Mouse (Mus musculus) MEL (cell line): ENCODE measurements around the gene Lmntd2. TPM values are rescaled to one million over a fixed set of nuclear protein-coding genes. Genes with fewer than 3 reads are reported as not detected.

Source experiments
- DNase-seq: peaks from one replicate; pipeline ENCODE4 v3.0.0; 2011; ENCODE audit warnings: low read depth, low spot score
- H3K27ac ChIP-seq: 2 replicates; pipeline ENCODE4 v1.5.1; 2012; ENCODE audit warnings: low read depth, mild to moderate bottlenecking, control low read depth, low read length, moderate library complexity; ENCODE audit not compliant: control insufficient read depth
- H3K27me3 ChIP-seq, 2 experiments: fragments of 150-350 bp in 1 of 2; sonication (generic) in 1 of 2; 2 replicates each; pipeline ENCODE4 v1.6.1; 2012; ENCODE audit warnings: low read length in 2 of 2, mild to moderate bottlenecking in 2 of 2, improper control_type of control experiment in 1 of 2, moderate library complexity in 1 of 2; ENCODE audit not compliant: insufficient read depth in 2 of 2, control insufficient read depth in 1 of 2
- H3K36me3 ChIP-seq, 2 experiments: 2 replicates each; pipeline ENCODE4 v1.6.1; 2012 to 2014; ENCODE audit warnings: low read length in 2 of 2, improper control_type of control experiment in 1 of 2, inconsistent platforms in 1 of 2, mild to moderate bottlenecking in 1 of 2; ENCODE audit not compliant: insufficient read depth in 2 of 2, control insufficient read depth in 1 of 2
- H3K4me1 ChIP-seq, 2 experiments: fragments of 150-350 bp in 1 of 2; sonication (generic) in 1 of 2; 2 replicates each; pipeline ENCODE4 v1.6.1; 2012; ENCODE audit warnings: low read length in 2 of 2, improper control_type of control experiment in 1 of 2, mild to moderate bottlenecking in 1 of 2; ENCODE audit not compliant: insufficient read depth in 2 of 2, control insufficient read depth in 1 of 2
- H3K4me3 ChIP-seq, 2 experiments: fragments of 150-350 bp in 1 of 2; sonication (generic) in 1 of 2; 2 replicates each; pipeline ENCODE4 v1.5.1; 2012; ENCODE audit warnings: low read depth in 2 of 2, low read length in 2 of 2, mild to moderate bottlenecking in 2 of 2, moderate library complexity in 2 of 2, control low read depth in 1 of 2, improper control_type of control experiment in 1 of 2; ENCODE audit not compliant: control insufficient read depth in 1 of 2, insufficient read depth in 1 of 2
- H3K79me2 ChIP-seq: 2 replicates; pipeline ENCODE4 v1.6.1; 2012; ENCODE audit warnings: mild to moderate bottlenecking, low read length, moderate library complexity; ENCODE audit not compliant: control insufficient read depth, poor library complexity, insufficient read depth
- H3K9ac ChIP-seq: 2 replicates; pipeline ENCODE4 v1.6.1; 2012; ENCODE audit warnings: low read depth, mild to moderate bottlenecking, control low read depth, low read length, moderate library complexity; ENCODE audit not compliant: control insufficient read depth, poor library complexity, severe bottlenecking
- H3K9me3 ChIP-seq: fragments of 150-350 bp; sonication (generic); replicated peaks from 2 replicates; pipeline ENCODE4 v1.6.1; 2012; ENCODE audit warnings: mild to moderate bottlenecking, low read length, improper control_type of control experiment, moderate library complexity; ENCODE audit not compliant: insufficient read depth
- BHLHE40 ChIP-seq: IDR thresholded peaks from 2 replicates; pipeline ENCODE4 v1.6.1; 2012; ENCODE audit warnings: low read depth, mild to moderate bottlenecking, inconsistent platforms, low read length, improper control_type of control experiment, borderline replicate concordance
- CHD1 ChIP-seq: IDR thresholded peaks from 2 replicates; pipeline ENCODE4 v1.6.1; 2012; ENCODE audit warnings: low read depth, mild to moderate bottlenecking, inconsistent platforms, low read length, improper control_type of control experiment
- CHD2 ChIP-seq: IDR thresholded peaks from 2 replicates; pipeline ENCODE4 v1.6.1; 2011; ENCODE audit warnings: low read length, improper control_type of control experiment
- CTCF ChIP-seq, 3 experiments: IDR thresholded peaks in 2 of 3; conservative IDR thresholded peaks in 1 of 3; 2 replicates each; pipeline ENCODE4 v1.5.1; 2011 to 2012; ENCODE audit warnings: low read length in 3 of 3, low read depth in 2 of 3, mild to moderate bottlenecking in 2 of 3, improper control_type of control experiment in 1 of 3, inconsistent platforms in 1 of 3, mixed read lengths in 1 of 3, moderate library complexity in 1 of 3; ENCODE audit not compliant: control insufficient read depth in 1 of 3, insufficient read depth in 1 of 3, poor library complexity in 1 of 3, severe bottlenecking in 1 of 3
- E2F4 ChIP-seq: IDR thresholded peaks from 2 replicates; pipeline ENCODE4 v1.6.1; 2011; ENCODE audit warnings: low read depth, low read length, improper control_type of control experiment, borderline replicate concordance
- ELF1 ChIP-seq: IDR thresholded peaks from 2 replicates; pipeline ENCODE4 v1.6.1; 2014; ENCODE audit warnings: low read depth, mild to moderate bottlenecking, inconsistent platforms, low read length, improper control_type of control experiment, moderate library complexity
- EP300 ChIP-seq, 2 experiments: IDR thresholded peaks; 2 replicates each; pipeline ENCODE4 v1.6.1; 2011; ENCODE audit warnings: improper control_type of control experiment in 2 of 2, low read length in 2 of 2, low read depth in 1 of 2, mild to moderate bottlenecking in 1 of 2
- HCFC1 ChIP-seq: IDR thresholded peaks from 2 replicates; pipeline ENCODE4 v1.6.1; 2012; ENCODE audit warnings: low read depth, mild to moderate bottlenecking, inconsistent platforms, low read length, improper control_type of control experiment, moderate library complexity
- KAT2A ChIP-seq: conservative IDR thresholded peaks from 2 replicates; pipeline ENCODE4 v1.6.1; 2012; ENCODE audit warnings: low read depth, low read length, improper control_type of control experiment, inconsistent platforms
- MAFK ChIP-seq: IDR thresholded peaks from 2 replicates; pipeline ENCODE4 v1.6.1; 2011; ENCODE audit warnings: low read depth, mild to moderate bottlenecking, low read length, improper control_type of control experiment, borderline replicate concordance
- MAX ChIP-seq: IDR thresholded peaks from 2 replicates; pipeline ENCODE4 v1.6.1; 2011; ENCODE audit warnings: low read length, improper control_type of control experiment
- MAZ ChIP-seq: IDR thresholded peaks from 2 replicates; pipeline ENCODE4 v1.6.1; 2012; ENCODE audit warnings: low read depth, mild to moderate bottlenecking, inconsistent platforms, low read length, improper control_type of control experiment
- MXI1 ChIP-seq: IDR thresholded peaks from 2 replicates; pipeline ENCODE4 v1.6.1; 2011; ENCODE audit warnings: mild to moderate bottlenecking, low read depth, low read length, improper control_type of control experiment
- MYB ChIP-seq: IDR thresholded peaks from 2 replicates; pipeline ENCODE4 v1.6.1; 2011; ENCODE audit warnings: mild to moderate bottlenecking, low read depth, low read length, improper control_type of control experiment
- MYC ChIP-seq: IDR thresholded peaks from 2 replicates; pipeline ENCODE4 v1.6.1; 2011; ENCODE audit warnings: low read depth, mild to moderate bottlenecking, low read length, improper control_type of control experiment, moderate library complexity
- NELFE ChIP-seq: IDR thresholded peaks from 2 replicates; pipeline ENCODE4 v1.6.1; 2011; ENCODE audit warnings: low read depth, low read length, improper control_type of control experiment
- NRF1 ChIP-seq: IDR thresholded peaks from 2 replicates; pipeline ENCODE4 v1.6.1; 2014; ENCODE audit warnings: low read depth, mild to moderate bottlenecking, inconsistent platforms, low read length, improper control_type of control experiment, moderate library complexity; ENCODE audit not compliant: poor library complexity, insufficient read depth, severe bottlenecking
- POLR2A ChIP-seq, 2 experiments: IDR thresholded peaks; 2 replicates each; pipeline ENCODE4 v1.6.1; 2011 to 2012; ENCODE audit warnings: low read length in 2 of 2, mild to moderate bottlenecking in 2 of 2, control low read depth in 1 of 2, improper control_type of control experiment in 1 of 2, low read depth in 1 of 2, moderate library complexity in 1 of 2; ENCODE audit not compliant: control insufficient read depth in 1 of 2, insufficient read depth in 1 of 2, poor library complexity in 1 of 2
- POLR2AphosphoS2 ChIP-seq: IDR thresholded peaks from 2 replicates; pipeline ENCODE4 v1.6.1; 2011; ENCODE audit warnings: low read length, improper control_type of control experiment
- RAD21 ChIP-seq: IDR thresholded peaks from 2 replicates; pipeline ENCODE4 v1.6.1; 2011; ENCODE audit warnings: mild to moderate bottlenecking, low read depth, low read length, improper control_type of control experiment
- SIN3A ChIP-seq: IDR thresholded peaks from 2 replicates; pipeline ENCODE4 v1.6.1; 2012; ENCODE audit warnings: low read length, improper control_type of control experiment, inconsistent platforms
- SMC3 ChIP-seq: IDR thresholded peaks from 2 replicates; pipeline ENCODE4 v1.6.1; 2011; ENCODE audit warnings: low read depth, low read length, improper control_type of control experiment
- TAL1 ChIP-seq: IDR thresholded peaks from 2 replicates; pipeline ENCODE4 v1.6.1; 2012; ENCODE audit warnings: mild to moderate bottlenecking, inconsistent platforms, low read length, moderate library complexity, mixed read lengths
- TBP ChIP-seq: IDR thresholded peaks from 2 replicates; pipeline ENCODE4 v1.8.0; 2011; ENCODE audit warnings: low read depth, low read length, improper control_type of control experiment
- TCF12 ChIP-seq: IDR thresholded peaks from 2 replicates; pipeline ENCODE4 v1.6.1; 2014; ENCODE audit warnings: low read depth, mild to moderate bottlenecking, inconsistent platforms, low read length, improper control_type of control experiment, moderate library complexity
- ZC3H11A ChIP-seq: IDR thresholded peaks from 2 replicates; pipeline ENCODE4 v1.6.1; 2012; ENCODE audit warnings: low read depth, mild to moderate bottlenecking, inconsistent platforms, low read length, improper control_type of control experiment
- polyA plus RNA-seq, 2 experiments: library from polyadenylated mRNA; stranded (reverse) in 1 of 2; unstranded in 1 of 2; fragments of >175 nt in 1 of 2; fragments of >200 nt in 1 of 2; gene quantifications; 2 replicates each; pipeline versions ENCODE4 v1.2.1 to v1.2.4; 2012; ENCODE audit warnings: low replicate concordance in 2 of 2, low read depth in 1 of 2; ENCODE audit not compliant: insufficient read length in 2 of 2, insufficient read depth in 1 of 2, missing spikeins in 1 of 2
- total RNA-seq: library from RNA; depleted of rRNA; stranded (reverse); fragments of 300-350 nt; gene quantifications from 2 replicates; pipeline ENCODE4 v1.2.3, GENCODE M21; 2012

Lmntd2 gene
- total and polyA plus RNA-seq, 3 experiments: 0.43 TPM; not detected in 2

GRCm38 (mm10) chr7:141229702-141230101 lies 15.8 kb upstream of the Lmntd2 start:
- Histone ChIP-seq H3K27ac (no peak overlapping the region), H3K79me2 (peaks cover 36% of the 10 kb centered on the region), H3K27me3 (no peaks in the 10 kb centered on the region), H3K9me3 (no peaks in the 10 kb centered on the region), H3K4me1 (peaks cover 4 to 12% of the 10 kb centered on the region in 2 experiments; a peak in 2 of 4 replicates), H3K4me3 (peak overlapping the region; percentile 76 to 78), H3K36me3 (peaks cover 11 to 20% of the 10 kb centered on the region in 2 experiments; a peak in 3 of 4 replicates), H3K9ac (peak overlapping the region; percentile 83)
- no peak for DNase-seq
- no peak for TF ChIP-seq ZC3H11A

- no peaks in the 10 kb centered on the region for H3K27me3 ChIP-seq
- H3K4me1 ChIP-seq: peaks cover 4 to 12% of the 10 kb centered on the region in 2 experiments; a peak in 2 of 4 replicates
- H3K4me3 ChIP-seq: peak within 1 kb of the TSS; percentile 76 to 78
- peaks cover 11 to 14% of the 10 kb centered on the region in 2 experiments; a peak in 3 of 4 replicates for H3K36me3 ChIP-seq
- no peaks in the 10 kb centered on the region for H3K9me3 ChIP-seq
- DNase-seq: peak; percentile 93
- H3K79me2 ChIP-seq: peaks cover 36% of the 10 kb centered on the region
- peak within 1 kb of the TSS; percentile 89 for H3K27ac ChIP-seq
- TF ChIP-seq CHD2 (no peak), MAZ (peak; percentile 53; the same call in 1 of the 2 replicates), CHD1 (peak; percentile 100), POLR2AphosphoS2 (peak; percentile 45; the same call in 1 of the 2 replicates), TBP (peak; percentile 42; the same call in 1 of the 2 replicates), MAX (peak; percentile 43; the same call in 1 of the 2 replicates), TCF12 (0 out of 2 replicates have a peak, but pooled peaks have one; percentile 23), CTCF (IDR thresholded peaks at IDR 0.05 in 2 of 3, conservative IDR thresholded peaks at IDR 0.05 in 1 of 3; ENCODE audit: control insufficient read depth in 1 of 3, insufficient read depth in 1 of 3, low read depth in 2 of 3, low read length in 3 of 3, poor library complexity in 1 of 3, severe bottlenecking in 1 of 3) (peak; percentile 90 to 95 (median 91)), MXI1 (peak; percentile 61; the same call in 1 of the 2 replicates), HCFC1 (peak; percentile 89), EP300 (IDR thresholded peaks at IDR 0.05; ENCODE audit: low read depth in 1 of 2, low read length in 2 of 2) (no peak), KAT2A (peak; percentile 80; the same call in 1 of the 2 replicates), SMC3 (peak; percentile 55), MAFK (no peak), POLR2A (IDR thresholded peaks at IDR 0.05; ENCODE audit: control insufficient read depth in 1 of 2, insufficient read depth in 1 of 2, low read depth in 1 of 2, low read length in 2 of 2, poor library complexity in 1 of 2) (peak; percentile 72 to 80; a peak in 3 of 4 replicates), NELFE (peak; percentile 65), MYB (peak; percentile 93), SIN3A (peak; percentile 66; the same call in 1 of the 2 replicates), ELF1 (peak; percentile 88), BHLHE40 (peak; percentile 54; the same call in 1 of the 2 replicates), E2F4 (no peak), MYC (peak; percentile 48; the same call in 1 of the 2 replicates), RAD21 (no peak; the same call in 1 of the 2 replicates), NRF1 (0 out of 2 replicates have a peak, but pooled peaks have one; percentile 24), TAL1 (no peak)
- H3K9ac ChIP-seq: peak within 1 kb of the TSS; percentile 83
These were observed 14.6 kb upstream of the Lmntd2 start, which contains the start of gene Phrf1 for GRCm38 (mm10) chr7:141228279-141229067. Gene Phrf1 (plus strand): TSS chr7:141228784.
